ENCODE assay signal across 13 mouse cellular contexts in genomic region chr13:49360906-49361406, GRCm38 (mm10). TPM values are rescaled to one million over a fixed set of nuclear protein-coding genes. Genes with fewer than 3 reads are reported as not detected.
DNase-seq lines count a peak whose midpoint lies in the region; ATAC-seq and TF ChIP-seq lines count a peak whose summit lies in the region.
"Had no signal": no experiment of that assay in that cellular context is flagged by ENCODE, and none has a peak within 500 bp of the region (broad histone marks: within the 10 kb centered on the region; RNA-seq: fewer than 3 reads in every experiment).

No protein-coding gene starts in this region.

- intact Hi-C loops in gastrocnemius, adult 2 months (cut with DNase I) = no loop called here

- WGBS in lung, embryonic 14.5 days = 14% methylated on average over 3 of the region's 3 CpGs
- WGBS in lung, adult 2 months = 8% methylated on average over 3 of the region's 3 CpGs
- 8% methylated on average over 3 of the region's 3 CpGs for WGBS in heart, embryonic 12.5 days
- 11% methylated on average over 3 of the region's 3 CpGs for WGBS in liver, postnatal 0 days (ENCODE audit: insufficient replicate concordance)

- no peak for TF ChIP-seq EP300 in liver, postnatal 0 days (IDR thresholded peaks at IDR 0.05; ENCODE audit: low read depth)

- H3K9ac ChIP-seq in lung, embryonic 14.5 days = no peak overlapping the region
- peak overlapping the region; percentile 54 for H3K9ac ChIP-seq in heart, embryonic 12.5 days
- no peak overlapping the region for H3K9ac ChIP-seq in liver, postnatal 0 days (replicated peaks)

- peak overlapping the region; percentile 86 for H3K27ac ChIP-seq in gastrocnemius, adult 2 months
- peak overlapping the region; percentile 72 for H3K27ac ChIP-seq in lung, embryonic 14.5 days (ENCODE audit: low read depth)
- H3K27ac ChIP-seq in heart, embryonic 12.5 days (ENCODE audit: poor library complexity, severe bottlenecking) = peak overlapping the region; percentile 95
- H3K27ac ChIP-seq in liver, postnatal 0 days (ENCODE audit: low read depth) = no peak overlapping the region
- H3K27ac ChIP-seq: embryonic facial prominence, embryonic 10.5 days had no signal

- peaks cover 13% of the 10 kb centered on the region for H3K4me1 ChIP-seq in lung, embryonic 14.5 days (ENCODE audit: insufficient read depth)
- peaks cover 24% of the 10 kb centered on the region for H3K4me1 ChIP-seq in lung, adult 2 months (ENCODE audit: control insufficient read depth, insufficient read depth, low read length)
- peaks cover 59% of the 10 kb centered on the region for H3K4me1 ChIP-seq in heart, embryonic 12.5 days (replicated peaks)
- H3K4me1 ChIP-seq in liver, postnatal 0 days (ENCODE audit: insufficient read depth) = peaks cover 20% of the 10 kb centered on the region

- H3K36me3 ChIP-seq in lung, embryonic 14.5 days (ENCODE audit: insufficient read depth) = peaks cover 3% of the 10 kb centered on the region; the same call in 1 of the 2 replicates
- H3K36me3 ChIP-seq in heart, embryonic 12.5 days = peaks cover 25% of the 10 kb centered on the region
- no peaks in the 10 kb centered on the region for H3K36me3 ChIP-seq in liver, postnatal 0 days (replicated peaks; ENCODE audit: insufficient read depth, low read length)

- H3K4me2 ChIP-seq in lung, embryonic 14.5 days = peak overlapping the region; percentile 7; the same call in 1 of the 2 replicates
- peak overlapping the region; percentile 58 for H3K4me2 ChIP-seq in heart, embryonic 12.5 days
- H3K4me2 ChIP-seq in liver, postnatal 0 days (ENCODE audit: low read depth, low read length) = no peak overlapping the region

- no peak for ATAC-seq in lung, embryonic 14.5 days (ENCODE audit: insufficient read depth)
- peak; percentile 34; the same call in 1 of the 2 replicates for ATAC-seq in heart, embryonic 12.5 days (ENCODE audit: insufficient number of reproducible peaks, low FRiP score)
- peak; percentile 36 for ATAC-seq in liver, postnatal 0 days
- ATAC-seq: hindbrain, embryonic 16.5 days had no signal

- no peak for TF ChIP-seq POLR2A in lung, adult 2 months (IDR thresholded peaks at IDR 0.05; ENCODE audit: borderline replicate concordance, extremely low read depth, low read depth, low read length)

- no peak for TF ChIP-seq CTCF in gastrocnemius, adult 2 months (IDR thresholded peaks at IDR 0.05)
- TF ChIP-seq CTCF in lung, embryonic 14.5 days (IDR thresholded peaks at IDR 0.05; ENCODE audit: low read depth) = no peak
- no peak for TF ChIP-seq CTCF in lung, adult 2 months (IDR thresholded peaks at IDR 0.05; ENCODE audit: insufficient read depth, low read length)
- TF ChIP-seq CTCF in liver, postnatal 0 days (IDR thresholded peaks at IDR 0.05; ENCODE audit: low read depth) = no peak

- H3K4me3 ChIP-seq in gastrocnemius, adult 2 months = peak overlapping the region; percentile 28
- no peak overlapping the region for H3K4me3 ChIP-seq in lung, embryonic 14.5 days (ENCODE audit: low read depth, low read length)
- no peak overlapping the region for H3K4me3 ChIP-seq in lung, adult 2 months (replicated peaks; ENCODE audit: extremely low read depth, low read depth, low read length)
- peak overlapping the region; percentile 11; the same call in 1 of the 2 replicates for H3K4me3 ChIP-seq in heart, embryonic 12.5 days
- no peak overlapping the region for H3K4me3 ChIP-seq in liver, postnatal 0 days (ENCODE audit: low read depth, low read length)
- H3K4me3 ChIP-seq: embryonic facial prominence, embryonic 10.5 days had no signal

- H3K9me3 ChIP-seq in lung, embryonic 14.5 days (ENCODE audit: low read depth, low read length) = no peaks in the 10 kb centered on the region
- H3K9me3 ChIP-seq in heart, embryonic 12.5 days (replicated peaks) = no peaks in the 10 kb centered on the region
- H3K9me3 ChIP-seq in liver, postnatal 0 days (ENCODE audit: low read length) = no peaks in the 10 kb centered on the region
- H3K9me3 ChIP-seq: embryonic facial prominence, embryonic 10.5 days had no signal

- DNase-seq in gastrocnemius, adult 2 months = peak; percentile 51
- no peak for DNase-seq in gastrocnemius, postnatal 25 days
- DNase-seq in lung, embryonic 14.5 days = peak; percentile 34
- no peak for DNase-seq in lung, adult 2 months
- no peak for DNase-seq in liver, postnatal 0 days
- DNase-seq in cerebellum, adult 11-12 months = no peak
- no peak for DNase-seq in gastrocnemius, adult 18-20 months (ENCODE audit: low spot score)
- DNase-seq: cerebellum, adult 18-20 months; kidney, postnatal 4 days; thymus, adult 18-20 months had no signal

- no peaks in the 10 kb centered on the region for H3K27me3 ChIP-seq in lung, embryonic 14.5 days (ENCODE audit: insufficient read depth, low read length)
- H3K27me3 ChIP-seq in heart, embryonic 12.5 days (replicated peaks) = no peaks in the 10 kb centered on the region
- H3K27me3 ChIP-seq in liver, postnatal 0 days (ENCODE audit: insufficient read depth, low read length) = no peaks in the 10 kb centered on the region

RNA-seq across cellular contexts. Expression of gene Bicd2, which starts 19.6 kb away (rescaled TPM):
- total RNA-seq in gastrocnemius, adult 2 months (2021) = 10 to 100 TPM; 26.0 to 28.5 TPM
- 10 to 100 TPM; 19.9 to 23.1 TPM for total RNA-seq in gastrocnemius, postnatal 25 days (2021)
- polyA plus RNA-seq in lung, embryonic 14.5 days (2014; fragmentation: Nextera tagmentation; extraction: Ambion mirVana) = 33.7 and 36.7 TPM in 2 replicates
- polyA plus RNA-seq in lung, adult 2 months (2012; rRNA removed) = 53.3 and 63.2 TPM in 2 replicates
- 53.5 and 54.0 TPM in 2 replicates for polyA plus RNA-seq in heart, embryonic 12.5 days (2016; fragmentation: Nextera tagmentation; extraction: Ambion mirVana)
- polyA plus RNA-seq in liver, postnatal 0 days (2015; fragmentation: Nextera tagmentation; extraction: Ambion mirVana) = 4.9 and 5.8 TPM in 2 replicates
- total RNA-seq in gastrocnemius, adult 18-20 months (2021) = 10 to 100 TPM; 23.4 to 28.6 TPM

RNA-seq across cellular contexts. Expression of gene Fgd3, which starts 40.8 kb away (rescaled TPM):
- 1 to 10 TPM in 1 of 2 experiments, under 1 TPM in 1; 0.97 to 1.1 TPM for total RNA-seq in gastrocnemius, adult 2 months (2021)
- under 1 TPM; 0.54 to 0.97 TPM for total RNA-seq in gastrocnemius, postnatal 25 days (2021)
- polyA plus RNA-seq in lung, embryonic 14.5 days (2014; fragmentation: Nextera tagmentation; extraction: Ambion mirVana) = 0.34 and 0.42 TPM in 2 replicates
- 2.8 and 4.1 TPM in 2 replicates for polyA plus RNA-seq in lung, adult 2 months (2012; rRNA removed)
- 0.13 and 0.15 TPM in 2 replicates for polyA plus RNA-seq in heart, embryonic 12.5 days (2016; fragmentation: Nextera tagmentation; extraction: Ambion mirVana)
- polyA plus RNA-seq in liver, postnatal 0 days (2015; fragmentation: Nextera tagmentation; extraction: Ambion mirVana) = 0.57 and 0.62 TPM in 2 replicates
- total RNA-seq in gastrocnemius, adult 18-20 months (2021) = under 1 TPM; 0.41 to 0.90 TPM

Comparison
In these comparisons a context has a peak if more than half of its experiments do, and no peak if none do; other contexts are left out.
1. DNase-seq: peak in gastrocnemius, adult 2 months (single experiment) and lung, embryonic 14.5 days (single experiment); none in gastrocnemius, postnatal 25 days (single experiment), lung, adult 2 months (single experiment), liver, postnatal 0 days (single experiment), cerebellum, adult 11-12 months (single experiment) and gastrocnemius, adult 18-20 months (single experiment).
2. H3K4me3 ChIP-seq: peak in gastrocnemius, adult 2 months (single experiment) and heart, embryonic 12.5 days (single experiment); none in lung, embryonic 14.5 days (single experiment), lung, adult 2 months (single experiment) and liver, postnatal 0 days (single experiment).